Mouse (Mus musculus) CH12.LX (cell line): ENCODE data around the gene Acaca. TPM values are rescaled to one million over a fixed set of nuclear protein-coding genes. Genes with fewer than 3 reads are reported as not detected.
"Not testable (repeated sequence)": the region's sequence is repeated elsewhere in the genome, so short reads cannot be mapped to it uniquely, and the experiment has no call there.

Experiments
- DNase-seq: peaks from one replicate; pipeline ENCODE4 v3.0.0-alpha.2; 2013; ENCODE audit errors: extremely low read depth
- H3K27ac ChIP-seq: 2 replicates; pipeline ENCODE4 v1.5.1; 2012; ENCODE audit warnings: low read depth, mild to moderate bottlenecking, control low read depth, moderate library complexity; ENCODE audit not compliant: insufficient read depth
- H3K27me3 ChIP-seq: replicated peaks from 2 replicates; pipeline ENCODE3; 2012; ENCODE audit warnings: inconsistent platforms
- H3K36me3 ChIP-seq, 2 experiments: replicated peaks in 1 of 2; 2 replicates each; pipeline versions ENCODE3 to v1.6.1; 2012; ENCODE audit warnings: inconsistent platforms in 1 of 2, low read length in 1 of 2, mild to moderate bottlenecking in 1 of 2, mixed read lengths in 1 of 2, moderate library complexity in 1 of 2; ENCODE audit not compliant: control insufficient read depth in 1 of 2, insufficient read depth in 1 of 2
- H3K4me1 ChIP-seq, 2 experiments: 2 replicates each; pipeline ENCODE4 v1.6.1; 2012; ENCODE audit warnings: inconsistent platforms in 1 of 2, moderate library complexity in 1 of 2; ENCODE audit not compliant: insufficient read depth in 2 of 2, control insufficient read depth in 1 of 2
- H3K4me2 ChIP-seq: 2 replicates; pipeline ENCODE4 v1.6.1; 2012; ENCODE audit warnings: low read depth, mild to moderate bottlenecking, control low read depth; ENCODE audit not compliant: poor library complexity, insufficient read depth, severe bottlenecking
- H3K4me3 ChIP-seq, 3 experiments: fragments of 150-350 bp in 1 of 3; sonication (generic) in 1 of 3; replicated peaks in 1 of 3; 2 replicates each; pipeline versions ENCODE3 to v1.5.1; 2011 to 2012; ENCODE audit warnings: low read depth in 2 of 3, low read length in 2 of 3, mild to moderate bottlenecking in 2 of 3, moderate library complexity in 2 of 3, control low read depth in 1 of 3, improper control_type of control experiment in 1 of 3, inconsistent platforms in 1 of 3, mixed read lengths in 1 of 3; ENCODE audit not compliant: poor library complexity in 1 of 3
- H3K79me2 ChIP-seq: replicated peaks from 2 replicates; pipeline ENCODE4 v1.6.1; 2012; ENCODE audit warnings: mild to moderate bottlenecking, moderate library complexity; ENCODE audit not compliant: control insufficient read depth, poor library complexity, insufficient read depth, severe bottlenecking; ENCODE audit errors: extremely low read depth
- H3K9ac ChIP-seq: 2 replicates; pipeline ENCODE4 v1.6.1; 2012; ENCODE audit warnings: low read depth, mild to moderate bottlenecking, control low read depth, moderate library complexity; ENCODE audit not compliant: insufficient read depth
- H3K9me3 ChIP-seq: replicated peaks from 2 replicates; pipeline ENCODE3; 2012; ENCODE audit warnings: low read length, inconsistent platforms, mixed read lengths
- CTCF ChIP-seq, 2 experiments: IDR thresholded peaks in 1 of 2; conservative IDR thresholded peaks in 1 of 2; 2 replicates each; pipeline ENCODE4 v1.5.1; 2011 to 2012; ENCODE audit warnings: low read depth in 2 of 2, low read length in 2 of 2, improper control_type of control experiment in 1 of 2, inconsistent platforms in 1 of 2, mild to moderate bottlenecking in 1 of 2, moderate library complexity in 1 of 2
- E2F4 ChIP-seq: IDR thresholded peaks from 2 replicates; pipeline ENCODE4 v1.6.1; 2011; ENCODE audit warnings: low read depth, low read length, improper control_type of control experiment; ENCODE audit not compliant: insufficient replicate concordance
- ELF1 ChIP-seq: IDR thresholded peaks from 2 replicates; pipeline ENCODE4 v1.6.1; 2014; ENCODE audit warnings: low read depth, mild to moderate bottlenecking, inconsistent platforms, low read length, improper control_type of control experiment
- ETS1 ChIP-seq: conservative IDR thresholded peaks from 2 replicates; pipeline ENCODE4 v1.6.1; 2012; ENCODE audit warnings: low read depth, mild to moderate bottlenecking, inconsistent platforms, low read length, improper control_type of control experiment, moderate library complexity
- GABPA ChIP-seq: IDR thresholded peaks from 2 replicates; pipeline ENCODE4 v1.6.1; 2012; ENCODE audit warnings: low read depth, low read length, improper control_type of control experiment, inconsistent platforms; ENCODE audit not compliant: insufficient replicate concordance
- HCFC1 ChIP-seq: IDR thresholded peaks from 2 replicates; pipeline ENCODE4 v1.6.1; 2012; ENCODE audit warnings: low read depth, mild to moderate bottlenecking, inconsistent platforms, low read length, improper control_type of control experiment
- JUN ChIP-seq: IDR thresholded peaks from 2 replicates; pipeline ENCODE4 v1.6.1; 2011; ENCODE audit warnings: low read depth, mild to moderate bottlenecking, low read length, improper control_type of control experiment, moderate library complexity; ENCODE audit not compliant: insufficient read depth
- KAT2A ChIP-seq: IDR thresholded peaks from 2 replicates; pipeline ENCODE4 v1.6.1; 2012; ENCODE audit warnings: low read length, improper control_type of control experiment, inconsistent platforms; ENCODE audit not compliant: insufficient replicate concordance
- MAX ChIP-seq: IDR thresholded peaks from 2 replicates; pipeline ENCODE4 v1.6.1; 2011; ENCODE audit warnings: low read length, improper control_type of control experiment
- MAZ ChIP-seq: IDR thresholded peaks from 2 replicates; pipeline ENCODE4 v1.6.1; 2012; ENCODE audit warnings: low read depth, mild to moderate bottlenecking, inconsistent platforms, low read length, improper control_type of control experiment, moderate library complexity
- MEF2A ChIP-seq: IDR thresholded peaks from 2 replicates; pipeline ENCODE4 v1.6.1; 2014; ENCODE audit warnings: low read depth, mild to moderate bottlenecking, inconsistent platforms, low read length, improper control_type of control experiment, borderline replicate concordance
- MXI1 ChIP-seq: IDR thresholded peaks from 2 replicates; pipeline ENCODE4 v1.6.1; 2011; ENCODE audit warnings: mild to moderate bottlenecking, low read depth, low read length, improper control_type of control experiment
- MYC ChIP-seq: IDR thresholded peaks from 2 replicates; pipeline ENCODE4 v1.6.1; 2011; ENCODE audit warnings: low read depth, mild to moderate bottlenecking, improper control_type of control experiment, low read length
- PAX5 ChIP-seq: IDR thresholded peaks from 2 replicates; pipeline ENCODE4 v1.6.1; 2012; ENCODE audit warnings: low read length, inconsistent platforms, mixed read lengths
- POLR2A ChIP-seq: IDR thresholded peaks from 2 replicates; pipeline ENCODE4 v1.6.1; 2011; ENCODE audit warnings: low read depth, mild to moderate bottlenecking, improper control_type of control experiment, low read length
- POLR2AphosphoS2 ChIP-seq: IDR thresholded peaks from 2 replicates; pipeline ENCODE4 v1.6.1; 2011; ENCODE audit warnings: low read depth, low read length, improper control_type of control experiment
- RCOR1 ChIP-seq: conservative IDR thresholded peaks from 2 replicates; pipeline ENCODE4 v1.6.1; 2012; ENCODE audit warnings: low read depth, mild to moderate bottlenecking, inconsistent platforms, low read length, improper control_type of control experiment
- SMC3 ChIP-seq: IDR thresholded peaks from 2 replicates; pipeline ENCODE4 v1.6.1; 2011; ENCODE audit warnings: low read depth, low read length, improper control_type of control experiment
- TBP ChIP-seq: conservative IDR thresholded peaks from 2 replicates; pipeline ENCODE4 v1.6.1; 2011; ENCODE audit warnings: low read depth, low read length, improper control_type of control experiment
- USF1 ChIP-seq: IDR thresholded peaks from 2 replicates; pipeline ENCODE4 v1.6.1; 2014; ENCODE audit warnings: low read depth, mild to moderate bottlenecking, inconsistent platforms, low read length, improper control_type of control experiment
- USF2 ChIP-seq: conservative IDR thresholded peaks from 2 replicates; pipeline ENCODE4 v1.6.1; 2011; ENCODE audit warnings: low read depth, low read length, improper control_type of control experiment
- ZC3H11A ChIP-seq: IDR thresholded peaks from 2 replicates; pipeline ENCODE4 v1.6.1; 2012; ENCODE audit warnings: low read depth, mild to moderate bottlenecking, inconsistent platforms, low read length, improper control_type of control experiment
- dilution Hi-C: fragments of 300-500 bp; cut with MboI; formaldehyde crosslinking; loops from 2 replicates; pipeline ENCODE4 v1.14.3; 2020; ENCODE audit warnings: low sequenced_read_pairs; ENCODE audit not compliant: extremely low pct_unique_long_range_greater_than_20kb, extremely low pct_ligation_motif_present
- in situ Hi-C: fragments of 300-500 bp; cut with MboI; formaldehyde crosslinking; loops from 3 replicates; pipeline ENCODE4 v1.14.3; 2019; ENCODE audit warnings: low sequenced_read_pairs, low pct_ligation_motif_present, low pct_unique_long_range_greater_than_20kb, mixed read lengths
- polyA plus RNA-seq: library from polyadenylated mRNA; unstranded; fragments of >175 nt; gene quantifications from 2 replicates; pipeline ENCODE4 v1.2.1, GENCODE M21; 2012; ENCODE audit warnings: low read depth; ENCODE audit not compliant: insufficient read length
- total RNA-seq, 2 experiments: library from RNA; depleted of rRNA; stranded (reverse); fragments of 300-350 nt in 1 of 2; fragments of >200 nt in 1 of 2; gene quantifications; 2 replicates each; pipeline ENCODE4 v1.2.3; 2012 to 2014

Gene Acaca
- total and polyA plus RNA-seq, 3 experiments = 36.9 to 62.6 (median 61.7) TPM

GRCm38 (mm10) chr11:84392066-84392465, 262.6 kb downstream of the Acaca start:
- H3K9me3 ChIP-seq, H3K4me3 ChIP-seq, H3K9ac ChIP-seq, dilution Hi-C loops, H3K4me2 ChIP-seq, DNase-seq, H3K79me2 ChIP-seq, H3K27ac ChIP-seq, H3K27me3 ChIP-seq, H3K4me1 ChIP-seq, in situ Hi-C loops: not testable (repeated sequence)
- TF ChIP-seq SMC3 (peak; percentile 19; the same call in 1 of the 2 replicates), CTCF (conservative IDR thresholded peaks at IDR 0.05 in 1 of 2, IDR thresholded peaks at IDR 0.05 in 1 of 2; ENCODE audit: low read depth in 2 of 2, low read length in 2 of 2) (peak in 1 of 2 experiments; percentile 42; a peak in 2 of 4 replicates)
- peaks cover 67 to 90% of the 10 kb centered on the region in 2 experiments for H3K36me3 ChIP-seq

GRCm38 (mm10) chr11:84393571-84393970, 264.1 kb downstream of the Acaca start:
- in situ Hi-C loops (no loop called here), dilution Hi-C loops (no loop called here)

DNA sequence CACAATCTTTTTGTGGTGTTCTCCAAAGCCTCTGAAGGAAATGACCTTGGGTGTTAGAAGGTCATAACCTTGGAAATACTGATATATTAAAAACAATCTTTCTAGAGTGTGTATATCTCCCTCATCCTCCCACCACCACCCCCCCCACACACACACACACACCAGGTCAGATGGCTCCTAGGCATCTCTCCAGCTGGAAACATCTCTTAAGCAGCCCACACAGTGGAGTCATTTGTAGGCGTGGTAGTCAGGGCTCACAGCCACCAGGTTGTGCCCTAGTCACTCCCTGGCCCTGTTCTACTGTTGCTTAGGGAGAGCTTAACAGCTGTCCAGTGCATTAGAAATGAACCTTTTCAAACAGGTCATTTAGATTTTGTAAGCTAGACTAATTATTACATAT, 265.5 kb downstream of the Acaca start:
- Histone ChIP-seq H3K9ac (no peak overlapping the region), H3K36me3 (peaks cover 76 to 92% of the 10 kb centered on the region in 2 experiments), H3K9me3 (no peaks in the 10 kb centered on the region), H3K4me1 (no peaks in the 10 kb centered on the region), H3K4me2 (no peak overlapping the region), H3K27me3 (no peaks in the 10 kb centered on the region), H3K79me2 (no peaks in the 10 kb centered on the region), H3K4me3 (no peak overlapping the region), H3K27ac (no peak overlapping the region)
- DNase-seq = no peak
- no peak for TF ChIP-seq KAT2A
- TF ChIP-seq PAX5 = no peak
- TF ChIP-seq JUN = no peak
- no peak for TF ChIP-seq GABPA
- TF ChIP-seq ZC3H11A = no peak
- no peak for TF ChIP-seq MEF2A
- no peak for TF ChIP-seq E2F4
- dilution Hi-C loops = no loop called here
- in situ Hi-C loops = no loop called here

More at GRCm38 (mm10) chr11:84393571-84393970, 264.1 kb downstream of the Acaca start:
- no peaks in the 10 kb centered on the region for H3K27me3 ChIP-seq
- no peaks in the 10 kb centered on the region for H3K9me3 ChIP-seq
- no peak overlapping the region for H3K27ac ChIP-seq
- TF ChIP-seq ETS1 (no peak), POLR2A (no peak), MEF2A (no peak), GABPA (no peak), CTCF (conservative IDR thresholded peaks at IDR 0.05 in 1 of 2, IDR thresholded peaks at IDR 0.05 in 1 of 2; ENCODE audit: low read depth in 2 of 2, low read length in 2 of 2) (no peak), RCOR1 (no peak), MXI1 (no peak), MYC (no peak), SMC3 (no peak), POLR2AphosphoS2 (no peak), ELF1 (no peak), MAX (no peak), MAZ (no peak), TBP (no peak), USF2 (no peak), E2F4 (no peak), PAX5 (no peak), USF1 (no peak), HCFC1 (no peak)
- H3K36me3 ChIP-seq = peaks cover 72 to 96% of the 10 kb centered on the region in 2 experiments
- DNase-seq = no peak
- no peaks in the 10 kb centered on the region for H3K4me1 ChIP-seq
- H3K4me3 ChIP-seq = no peak overlapping the region
- H3K79me2 ChIP-seq = no peaks in the 10 kb centered on the region
- no peak overlapping the region for H3K4me2 ChIP-seq
- no peak overlapping the region for H3K9ac ChIP-seq
